Mouse (Mus musculus) spleen, adult 2 months (tissue): ENCODE measurements around the gene C1ql4. TPM values are rescaled to one million over a fixed set of nuclear protein-coding genes. Genes with fewer than 3 reads are reported as not detected.

Experiments
- DNase-seq, 2 experiments: peaks; one replicate each; pipeline versions ENCODE4 v3.0.0 to v3.0.0-alpha.2; 2012 to 2021; ENCODE audit warnings: low spot score in 2 of 2, low read depth in 1 of 2
- H3K27ac ChIP-seq: fragments of 200-500 bp; 2 replicates; pipeline ENCODE4 v1.5.1; 2012; ENCODE audit warnings: low read length, inconsistent platforms; ENCODE audit not compliant: insufficient read depth
- H3K27me3 ChIP-seq: fragments of 200-500 bp; 2 replicates; pipeline ENCODE4 v1.6.1; 2012; ENCODE audit warnings: mild to moderate bottlenecking, moderate library complexity, low read length, inconsistent platforms; ENCODE audit not compliant: control insufficient read depth, insufficient read depth
- H3K36me3 ChIP-seq: fragments of 200-500 bp; 2 replicates; pipeline ENCODE4 v1.6.1; 2012; ENCODE audit warnings: mild to moderate bottlenecking, low read length, inconsistent platforms; ENCODE audit not compliant: control insufficient read depth, insufficient read depth
- H3K4me1 ChIP-seq: fragments of 200-500 bp; 2 replicates; pipeline ENCODE4 v1.6.1; 2011; ENCODE audit warnings: inconsistent platforms; ENCODE audit not compliant: control insufficient read depth, insufficient read depth, insufficient read length
- H3K4me3 ChIP-seq: fragments of 200-500 bp; 2 replicates; pipeline ENCODE4 v1.5.1; 2011; ENCODE audit warnings: mild to moderate bottlenecking, inconsistent platforms; ENCODE audit not compliant: insufficient read depth, insufficient read length; ENCODE audit errors: extremely low read depth
- CTCF ChIP-seq: fragments of 200-500 bp; IDR thresholded peaks from 2 replicates; pipeline ENCODE4 v1.5.1; 2011; ENCODE audit warnings: mild to moderate bottlenecking, inconsistent platforms; ENCODE audit not compliant: insufficient read depth, insufficient read length, insufficient replicate concordance; ENCODE audit errors: extremely low read depth
- POLR2A ChIP-seq: fragments of 200-500 bp; IDR thresholded peaks from 2 replicates; pipeline ENCODE4 v1.6.1; 2011; ENCODE audit warnings: low read depth, low read length, inconsistent platforms
- whole genome bisulfite sequencing: fragments of 180-500 bp; shearing (Covaris S2); methylation state at CpG from one replicate; pipeline ENCODE4 v1.1.7; 2018; 5-methylcytosine and 5-hydroxymethylcytosine counted together
- polyA plus RNA-seq: library from polyadenylated mRNA; depleted of rRNA; stranded (reverse); fragments of >200 nt; gene quantifications from 2 replicates; pipeline ENCODE4 v1.2.3, GENCODE M21; 2012

The C1ql4 gene
- polyA plus RNA-seq, 1 experiment = not detected

- whole genome bisulfite sequencing = 81% methylated on average over 14 of the region's 14 CpGs
- no peak overlapping the region for H3K4me3 ChIP-seq
- no peak overlapping the region for H3K27ac ChIP-seq
- H3K36me3 ChIP-seq = no peaks in the 10 kb centered on the region
- no peak for TF ChIP-seq CTCF
- TF ChIP-seq POLR2A = no peak
- no peaks in the 10 kb centered on the region for H3K27me3 ChIP-seq
- no peak for DNase-seq
- no peaks in the 10 kb centered on the region for H3K4me1 ChIP-seq
Observed at GRCm38 (mm10) chr15:99114312-99115064, 26.9 kb upstream of the C1ql4 start.

GRCm38 (mm10) chr15:99113396-99113975 lies 25.9 kb upstream of the C1ql4 start:
- 10% methylated on average over 9 of the region's 9 CpGs for WGBS
- TF ChIP-seq POLR2A = no peak
- TF ChIP-seq CTCF = no peak
- H3K4me1 ChIP-seq = no peaks in the 10 kb centered on the region
- H3K4me3 ChIP-seq = no peak overlapping the region
- H3K27me3 ChIP-seq = no peaks in the 10 kb centered on the region
- no peak overlapping the region for H3K27ac ChIP-seq
- DNase-seq = no peak
- no peaks in the 10 kb centered on the region for H3K36me3 ChIP-seq

- no peaks in the 10 kb centered on the region for H3K4me1 ChIP-seq
- no peaks in the 10 kb centered on the region for H3K27me3 ChIP-seq
- 73% methylated on average over 11 of the region's 11 CpGs for WGBS
- no peaks in the 10 kb centered on the region for H3K36me3 ChIP-seq
- no peak for TF ChIP-seq POLR2A
- no peak overlapping the region for H3K27ac ChIP-seq
- no peak overlapping the region for H3K4me3 ChIP-seq
- no peak for DNase-seq
Observed at GRCm38 (mm10) chr15:99112843-99113395, 25.3 kb upstream of the C1ql4 start.

- H3K4me1 ChIP-seq = no peaks in the 10 kb centered on the region
- WGBS = 73% methylated on average over 4 of the region's 4 CpGs
- no peaks in the 10 kb centered on the region for H3K27me3 ChIP-seq
- no peak overlapping the region for H3K27ac ChIP-seq
- TF ChIP-seq POLR2A (no peak), CTCF (no peak)
- no peaks in the 10 kb centered on the region for H3K36me3 ChIP-seq
- no peak for DNase-seq
- H3K4me3 ChIP-seq = no peak overlapping the region
Observed at GRCm38 (mm10) chr15:99111809-99112208, 24.2 kb upstream of the C1ql4 start.

GRCm38 (mm10) chr15:99111139-99111538 lies 23.5 kb upstream of the C1ql4 start:
- 91% methylated on average over 3 of the region's 3 CpGs for WGBS
- H3K27ac ChIP-seq = no peak overlapping the region
- no peaks in the 10 kb centered on the region for H3K4me1 ChIP-seq
- H3K27me3 ChIP-seq = no peaks in the 10 kb centered on the region
- no peak overlapping the region for H3K4me3 ChIP-seq
- no peak for DNase-seq
- TF ChIP-seq CTCF (no peak), POLR2A (no peak)
- no peaks in the 10 kb centered on the region for H3K36me3 ChIP-seq

- WGBS = 75% methylated on average over 3 of the region's 3 CpGs
- H3K4me1 ChIP-seq = no peaks in the 10 kb centered on the region
- H3K27me3 ChIP-seq = no peaks in the 10 kb centered on the region
Observed at GRCm38 (mm10) chr15:99107866-99108265, 20.2 kb upstream of the C1ql4 start.

GRCm38 (mm10) chr15:99105238-99105637 lies 17.6 kb upstream of the C1ql4 start:
- Histone ChIP-seq H3K36me3 (no peaks in the 10 kb centered on the region), H3K4me1 (no peaks in the 10 kb centered on the region), H3K27ac (0 out of 2 replicates have a peak overlapping the region, but pooled peaks have one; percentile 5), H3K27me3 (0 out of 2 replicates have a peak, but pooled peaks cover 3% of the 10 kb centered on the region), H3K4me3 (no peak overlapping the region)
- DNase-seq = no peak
- WGBS = 32% methylated on average over 7 of the region's 7 CpGs
- TF ChIP-seq CTCF (no peak), POLR2A (no peak)

More at GRCm38 (mm10) chr15:99107866-99108265, 20.2 kb upstream of the C1ql4 start:
- Histone ChIP-seq H3K36me3 (no peaks in the 10 kb centered on the region), H3K4me3 (no peak overlapping the region), H3K27ac (no peak overlapping the region)
- TF ChIP-seq CTCF (no peak), POLR2A (no peak)
- no peak for DNase-seq
